Mouse (Mus musculus): ENCODE data around the gene Esr2. TPM values are rescaled to one million over a fixed set of nuclear protein-coding genes. Genes with fewer than 3 reads are reported as not detected.

Esr2 gene
- polyA plus RNA-seq, 1 experiment from 2014 or later: 0.46 TPM

DNA sequence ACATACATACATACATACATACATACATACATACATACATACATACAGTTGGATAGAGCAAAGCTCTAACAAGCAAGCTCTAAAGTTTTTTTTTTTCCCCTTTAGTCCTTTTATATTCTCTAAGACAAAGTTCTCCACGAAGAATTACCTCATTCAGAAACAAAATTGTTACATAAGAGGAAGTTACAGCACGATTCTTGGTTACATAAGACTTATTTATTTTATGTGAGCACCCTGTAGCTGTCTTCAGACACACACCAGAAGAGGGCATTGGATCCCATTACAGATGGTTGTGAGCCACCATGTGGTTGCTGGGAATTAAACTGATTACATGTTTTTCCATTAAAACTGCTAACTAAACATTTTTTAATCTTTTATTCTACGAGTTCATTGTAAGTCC lies 17.5 kb upstream of the Esr2 start:
- 29% methylated on average over 3 of the region's 3 CpGs for WGBS
- Histone ChIP-seq H3K9ac (ENCODE audit: low read length) (no peak overlapping the region), H3K27ac (ENCODE audit: low read length) (no peak overlapping the region), H3K36me3 (ENCODE audit: control insufficient read depth, insufficient read depth, low read length) (no peaks in the 10 kb centered on the region), H3K4me1 (replicated peaks; ENCODE audit: control insufficient read depth, insufficient read depth, low read length) (peaks cover 6% of the 10 kb centered on the region), H3K9me3 (ENCODE audit: control insufficient read depth, low read length) (no peaks in the 10 kb centered on the region), H3K27me3 (ENCODE audit: control insufficient read depth, insufficient read depth, low read depth, low read length) (no peaks in the 10 kb centered on the region), H3K4me3 (ENCODE audit: low read length) (no peak overlapping the region), H3K4me2 (ENCODE audit: low read depth, low read length) (no peak overlapping the region)
- no peak for ATAC-seq (ENCODE audit: low read depth)

DNA sequence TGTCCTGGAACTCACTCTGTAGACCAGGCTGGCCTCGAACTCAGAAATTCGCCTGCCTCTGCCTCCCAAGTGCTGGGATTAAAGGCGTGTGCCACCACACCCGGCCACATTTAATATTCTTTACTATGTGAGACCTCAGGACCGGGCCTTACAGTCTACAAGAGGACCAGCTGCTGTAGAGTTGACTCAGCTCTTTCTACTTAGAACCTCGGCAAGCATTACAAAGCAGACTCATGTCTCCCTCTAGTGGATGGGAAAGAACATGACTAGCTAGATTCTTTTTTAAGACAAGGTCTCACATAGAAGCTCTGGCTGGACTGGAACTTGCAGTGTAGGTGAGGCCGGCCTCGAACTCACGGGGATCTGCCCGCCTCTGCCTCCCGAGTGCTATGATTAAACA lies 13.9 kb upstream of the Esr2 start:
- Histone ChIP-seq H3K4me1 (replicated peaks; ENCODE audit: control insufficient read depth, insufficient read depth, low read length) (0 out of 2 replicates have a peak, but pooled peaks cover under 1% of the 10 kb centered on the region), H3K9me3 (ENCODE audit: control insufficient read depth, low read length) (no peaks in the 10 kb centered on the region), H3K27ac (ENCODE audit: low read length) (no peak overlapping the region), H3K27me3 (ENCODE audit: control insufficient read depth, insufficient read depth, low read depth, low read length) (no peaks in the 10 kb centered on the region), H3K4me2 (ENCODE audit: low read depth, low read length) (no peak overlapping the region), H3K36me3 (ENCODE audit: control insufficient read depth, insufficient read depth, low read length) (no peaks in the 10 kb centered on the region), H3K4me3 (ENCODE audit: low read length) (no peak overlapping the region), H3K9ac (ENCODE audit: low read length) (no peak overlapping the region)
- 0 out of 2 replicates have a peak, but pooled peaks have one; percentile 32 for ATAC-seq (ENCODE audit: low read depth)
- 35% methylated on average over 11 of the region's 11 CpGs for WGBS

DNA sequence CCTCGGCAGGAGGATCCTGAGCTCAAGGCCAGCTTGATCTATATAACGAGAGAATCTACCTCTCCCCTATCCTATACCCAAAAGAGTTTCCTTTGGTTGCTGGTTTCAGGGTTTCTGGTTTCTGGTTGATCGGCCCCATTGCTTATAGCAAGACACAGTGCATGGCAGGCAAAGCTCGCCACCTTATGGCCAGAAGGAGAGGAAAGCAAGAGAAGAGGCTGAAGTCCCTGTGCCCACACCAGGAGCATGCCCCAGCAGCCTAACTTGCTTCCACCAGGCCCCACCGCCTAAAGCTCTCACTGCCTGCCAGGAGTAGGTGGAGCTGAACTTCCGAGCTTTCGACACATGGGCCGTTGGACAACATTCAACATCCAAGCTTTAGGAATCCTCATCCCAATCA lies 10.8 kb upstream of the Esr2 start:
- no peak overlapping the region for H3K9ac ChIP-seq (ENCODE audit: low read length)
- H3K4me3 ChIP-seq (ENCODE audit: low read length): no peak overlapping the region
- 22% methylated on average over 8 of the region's 8 CpGs for WGBS
- ATAC-seq (ENCODE audit: low read depth): peak; percentile 66
- H3K27ac ChIP-seq (ENCODE audit: low read length): no peak overlapping the region
- H3K9me3 ChIP-seq (ENCODE audit: control insufficient read depth, low read length): no peaks in the 10 kb centered on the region
- no peaks in the 10 kb centered on the region for H3K27me3 ChIP-seq (ENCODE audit: control insufficient read depth, insufficient read depth, low read depth, low read length)
- no peak overlapping the region for H3K4me2 ChIP-seq (ENCODE audit: low read depth, low read length)
- H3K36me3 ChIP-seq (ENCODE audit: control insufficient read depth, insufficient read depth, low read length): no peaks in the 10 kb centered on the region
- H3K4me1 ChIP-seq (replicated peaks; ENCODE audit: control insufficient read depth, insufficient read depth, low read length): no peaks in the 10 kb centered on the region

DNA sequence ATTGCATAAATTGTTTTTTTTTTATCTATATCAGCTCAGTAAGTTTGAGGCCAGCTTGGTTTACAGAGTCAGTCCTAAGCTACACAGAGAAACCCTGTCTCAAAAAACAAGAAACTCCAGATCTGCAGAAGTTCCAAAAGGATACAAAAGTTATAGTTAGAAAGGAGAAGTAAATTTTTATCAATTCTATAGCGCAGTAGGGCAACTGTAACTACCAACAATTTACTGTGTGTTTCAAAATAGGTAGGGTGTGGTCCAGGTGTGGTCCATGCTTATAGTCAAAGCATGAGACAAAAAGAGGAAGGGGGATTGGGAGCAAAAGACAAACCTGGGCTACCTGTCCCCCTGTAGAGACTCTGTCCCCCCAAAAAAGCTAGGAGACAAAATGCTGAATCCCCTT lies 9.4 kb upstream of the Esr2 start:
- Histone ChIP-seq H3K36me3 (ENCODE audit: control insufficient read depth, insufficient read depth, low read length) (no peaks in the 10 kb centered on the region), H3K4me3 (ENCODE audit: low read length) (no peak overlapping the region), H3K9me3 (ENCODE audit: control insufficient read depth, low read length) (no peaks in the 10 kb centered on the region), H3K9ac (ENCODE audit: low read length) (no peak overlapping the region), H3K4me1 (replicated peaks; ENCODE audit: control insufficient read depth, insufficient read depth, low read length) (no peaks in the 10 kb centered on the region), H3K27ac (ENCODE audit: low read length) (no peak overlapping the region), H3K4me2 (ENCODE audit: low read depth, low read length) (no peak overlapping the region), H3K27me3 (ENCODE audit: control insufficient read depth, insufficient read depth, low read depth, low read length) (no peaks in the 10 kb centered on the region)
- 92% methylated on average over 1 of the region's 1 CpGs for WGBS
- ATAC-seq (ENCODE audit: low read depth): no peak

DNA sequence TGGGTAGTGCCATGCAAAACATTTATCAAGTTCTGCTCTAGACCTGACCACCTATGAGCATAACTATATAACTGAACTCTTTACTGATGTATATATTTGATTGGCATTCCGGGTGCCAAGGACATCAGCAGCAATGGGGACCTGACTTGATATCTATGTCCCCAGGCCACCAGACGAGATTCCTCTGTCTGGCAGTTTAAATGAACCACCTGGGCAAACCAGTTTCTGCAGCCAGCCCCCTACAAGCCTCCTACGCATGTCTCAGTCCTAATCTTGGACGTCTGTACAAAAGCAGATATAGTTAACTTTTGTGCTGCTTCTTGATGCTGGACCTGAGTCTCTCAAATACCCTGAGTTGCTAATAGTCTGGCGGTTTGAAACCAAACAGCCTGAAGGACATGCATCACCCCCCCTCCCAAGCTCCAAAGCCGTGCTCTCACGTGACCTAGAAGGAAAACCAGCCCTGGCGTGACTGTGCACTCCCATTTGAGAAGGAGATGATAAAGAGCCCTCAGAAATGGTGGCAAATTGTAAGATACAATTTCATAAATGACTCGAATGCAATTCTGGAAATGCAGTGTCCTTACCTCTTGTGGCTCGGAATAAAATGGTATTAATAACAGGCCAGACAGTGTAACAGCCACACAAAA lies 8.2 kb upstream of the Esr2 start:
- no peaks in the 10 kb centered on the region for H3K9me3 ChIP-seq (ENCODE audit: control insufficient read depth, low read length)
- no peak overlapping the region for H3K4me2 ChIP-seq (ENCODE audit: low read depth, low read length)
- no peak overlapping the region for H3K27ac ChIP-seq (ENCODE audit: low read length)
- H3K9ac ChIP-seq (ENCODE audit: low read length): no peak overlapping the region
- no peak overlapping the region for H3K4me3 ChIP-seq (ENCODE audit: low read length)
- H3K4me1 ChIP-seq (replicated peaks; ENCODE audit: control insufficient read depth, insufficient read depth, low read length): no peaks in the 10 kb centered on the region
- WGBS: 54% methylated on average over 10 of the region's 10 CpGs
- no peak for ATAC-seq (ENCODE audit: low read depth)
- H3K36me3 ChIP-seq (ENCODE audit: control insufficient read depth, insufficient read depth, low read length): no peaks in the 10 kb centered on the region
- H3K27me3 ChIP-seq (ENCODE audit: control insufficient read depth, insufficient read depth, low read depth, low read length): no peaks in the 10 kb centered on the region

DNA sequence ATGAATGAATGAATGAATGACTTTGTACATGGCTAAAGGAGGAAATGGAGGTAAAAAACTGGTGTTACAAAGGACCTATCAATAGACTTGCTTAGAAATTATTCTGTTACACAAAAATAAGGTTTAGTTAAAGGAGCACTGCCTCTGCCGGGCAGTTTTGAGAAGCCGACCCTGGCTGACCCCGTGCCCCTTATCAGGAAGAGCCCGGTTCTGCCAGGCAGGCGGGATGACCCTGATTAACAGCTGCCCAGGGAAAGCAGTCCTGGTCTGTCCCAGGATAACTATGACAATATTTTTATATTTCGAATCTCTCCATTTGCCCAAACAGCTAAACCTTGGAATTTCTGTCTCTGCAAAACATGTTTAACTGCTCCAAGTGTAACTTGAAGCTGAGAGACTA lies 7.2 kb upstream of the Esr2 start:
- H3K27ac ChIP-seq (ENCODE audit: low read length): no peak overlapping the region
- no peaks in the 10 kb centered on the region for H3K4me1 ChIP-seq (replicated peaks; ENCODE audit: control insufficient read depth, insufficient read depth, low read length)
- no peak overlapping the region for H3K9ac ChIP-seq (ENCODE audit: low read length)
- no peak overlapping the region for H3K4me2 ChIP-seq (ENCODE audit: low read depth, low read length)
- H3K4me3 ChIP-seq (ENCODE audit: low read length): no peak overlapping the region
- no peaks in the 10 kb centered on the region for H3K9me3 ChIP-seq (ENCODE audit: control insufficient read depth, low read length)
- no peaks in the 10 kb centered on the region for H3K36me3 ChIP-seq (ENCODE audit: control insufficient read depth, insufficient read depth, low read length)
- WGBS: 55% methylated on average over 6 of the region's 6 CpGs
- no peak for ATAC-seq (ENCODE audit: low read depth)
- H3K27me3 ChIP-seq (ENCODE audit: control insufficient read depth, insufficient read depth, low read depth, low read length): no peaks in the 10 kb centered on the region

DNA sequence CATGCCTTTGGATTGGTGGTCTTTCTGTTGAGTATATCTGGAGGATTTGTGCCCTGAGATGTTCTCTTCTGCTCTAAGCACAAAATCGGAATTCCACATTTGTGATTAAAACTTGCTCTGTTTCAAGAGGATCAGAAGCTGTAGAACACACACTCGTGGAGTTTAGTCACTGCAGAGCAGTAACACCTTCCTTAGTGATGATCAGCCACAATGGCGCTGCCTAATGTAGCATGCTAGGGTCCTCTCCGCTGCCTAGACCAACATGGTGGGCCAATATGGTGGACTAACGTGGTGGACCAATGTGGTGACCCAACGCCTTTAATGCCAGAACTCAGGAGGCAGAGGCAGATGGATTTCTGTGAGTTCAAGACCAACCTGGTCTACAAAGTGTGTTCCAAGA lies 5.8 kb upstream of the Esr2 start:
- no peaks in the 10 kb centered on the region for H3K4me1 ChIP-seq (replicated peaks; ENCODE audit: control insufficient read depth, insufficient read depth, low read length)
- H3K27me3 ChIP-seq (ENCODE audit: control insufficient read depth, insufficient read depth, low read depth, low read length): no peaks in the 10 kb centered on the region
- H3K27ac ChIP-seq (ENCODE audit: low read length): no peak overlapping the region
- no peak overlapping the region for H3K9ac ChIP-seq (ENCODE audit: low read length)
- no peak for ATAC-seq (ENCODE audit: low read depth)
- no peaks in the 10 kb centered on the region for H3K36me3 ChIP-seq (ENCODE audit: control insufficient read depth, insufficient read depth, low read length)
- H3K4me2 ChIP-seq (ENCODE audit: low read depth, low read length): no peak overlapping the region
- no peaks in the 10 kb centered on the region for H3K9me3 ChIP-seq (ENCODE audit: control insufficient read depth, low read length)
- H3K4me3 ChIP-seq (ENCODE audit: low read length): no peak overlapping the region
- 86% methylated on average over 6 of the region's 6 CpGs for WGBS

DNA sequence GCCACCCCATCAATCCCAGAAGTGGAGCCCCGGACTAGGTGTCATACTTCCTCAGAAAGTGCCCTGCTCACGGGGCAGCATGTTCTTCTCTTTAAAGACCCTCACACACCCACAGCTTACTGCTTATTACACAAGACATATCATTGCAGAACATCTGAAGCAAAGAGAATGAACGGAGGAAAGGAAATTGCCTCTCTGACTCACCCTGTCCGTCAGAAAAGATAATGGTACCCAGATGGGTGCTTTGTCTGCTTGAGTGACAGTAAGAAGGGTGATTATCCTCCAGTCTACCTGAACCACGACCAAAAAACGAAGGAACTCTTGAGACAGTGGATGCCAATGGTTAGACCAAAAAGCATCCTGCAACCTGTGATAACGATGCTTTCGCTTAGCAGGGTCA lies 4.4 kb upstream of the Esr2 start:
- Histone ChIP-seq H3K9ac (ENCODE audit: low read length) (no peak overlapping the region), H3K27me3 (ENCODE audit: control insufficient read depth, insufficient read depth, low read depth, low read length) (no peaks in the 10 kb centered on the region), H3K36me3 (ENCODE audit: control insufficient read depth, insufficient read depth, low read length) (no peaks in the 10 kb centered on the region), H3K9me3 (ENCODE audit: control insufficient read depth, low read length) (no peaks in the 10 kb centered on the region), H3K4me2 (ENCODE audit: low read depth, low read length) (no peak overlapping the region), H3K4me3 (ENCODE audit: low read length) (no peak overlapping the region), H3K4me1 (replicated peaks; ENCODE audit: control insufficient read depth, insufficient read depth, low read length) (peaks cover 2% of the 10 kb centered on the region), H3K27ac (ENCODE audit: low read length) (no peak overlapping the region)
- ATAC-seq (ENCODE audit: low read depth): no peak
- 62% methylated on average over 8 of the region's 8 CpGs for WGBS

DNA sequence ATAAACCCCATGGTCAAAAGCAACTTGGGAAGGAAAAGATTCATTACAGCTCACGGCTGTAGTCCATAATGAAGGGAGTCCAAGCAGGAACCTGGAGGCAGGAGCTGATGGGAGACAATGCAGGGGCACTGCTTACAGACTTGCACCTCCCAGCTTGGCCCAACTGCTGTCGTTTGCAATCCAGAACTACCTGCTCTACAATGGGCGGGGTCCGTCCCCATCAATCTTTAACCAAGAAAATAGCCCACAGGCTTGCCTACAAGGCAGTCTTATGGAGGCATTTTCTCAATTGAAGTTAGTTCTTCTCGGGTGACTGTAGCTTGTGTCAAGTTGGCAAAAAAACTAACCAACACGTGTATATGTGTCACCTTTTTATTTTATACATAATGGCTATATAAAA lies 3.4 kb upstream of the Esr2 start:
- Histone ChIP-seq H3K27me3 (ENCODE audit: control insufficient read depth, insufficient read depth, low read depth, low read length) (no peaks in the 10 kb centered on the region), H3K36me3 (ENCODE audit: control insufficient read depth, insufficient read depth, low read length) (no peaks in the 10 kb centered on the region), H3K4me1 (replicated peaks; ENCODE audit: control insufficient read depth, insufficient read depth, low read length) (peaks cover 2% of the 10 kb centered on the region), H3K4me3 (ENCODE audit: low read length) (no peak overlapping the region), H3K9me3 (ENCODE audit: control insufficient read depth, low read length) (no peaks in the 10 kb centered on the region), H3K4me2 (ENCODE audit: low read depth, low read length) (no peak overlapping the region), H3K9ac (ENCODE audit: low read length) (no peak overlapping the region), H3K27ac (ENCODE audit: low read length) (no peak overlapping the region)
- ATAC-seq (ENCODE audit: low read depth): no peak
- WGBS: 51% methylated on average over 6 of the region's 6 CpGs

DNA sequence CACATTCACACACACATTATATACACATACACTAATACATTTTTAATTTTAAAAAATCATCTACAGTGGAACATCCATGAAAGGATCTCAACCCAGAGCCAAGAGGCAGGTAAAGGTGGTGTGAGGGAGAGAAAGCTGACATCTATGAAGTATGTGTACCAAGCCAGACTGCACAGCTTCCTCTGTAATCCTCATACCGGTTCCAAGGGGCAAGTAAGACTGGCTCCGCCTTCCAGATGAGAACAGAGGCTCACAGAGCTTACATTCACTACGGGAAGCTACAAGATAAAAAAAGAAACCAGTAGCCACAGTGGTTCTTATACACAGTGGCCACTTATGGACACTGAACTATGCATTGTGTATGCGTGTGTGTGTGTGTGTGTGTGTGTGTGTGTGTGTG lies 2.5 kb upstream of the Esr2 start:
- H3K4me2 ChIP-seq (ENCODE audit: low read depth, low read length): no peak overlapping the region
- no peaks in the 10 kb centered on the region for H3K9me3 ChIP-seq (ENCODE audit: control insufficient read depth, low read length)
- H3K27me3 ChIP-seq (ENCODE audit: control insufficient read depth, insufficient read depth, low read depth, low read length): no peaks in the 10 kb centered on the region
- ATAC-seq (ENCODE audit: low read depth): no peak
- no peak overlapping the region for H3K9ac ChIP-seq (ENCODE audit: low read length)
- no peak overlapping the region for H3K4me3 ChIP-seq (ENCODE audit: low read length)
- peaks cover 2% of the 10 kb centered on the region for H3K4me1 ChIP-seq (replicated peaks; ENCODE audit: control insufficient read depth, insufficient read depth, low read length)
- 27% methylated on average over 4 of the region's 4 CpGs for WGBS
- no peak overlapping the region for H3K27ac ChIP-seq (ENCODE audit: low read length)
- H3K36me3 ChIP-seq (ENCODE audit: control insufficient read depth, insufficient read depth, low read length): no peaks in the 10 kb centered on the region

Data from lung, embryonic 16.5 days (tissue).